Comparison of ENCODE assay signal across 9 mouse cellular contexts in the genomic region with DNA sequence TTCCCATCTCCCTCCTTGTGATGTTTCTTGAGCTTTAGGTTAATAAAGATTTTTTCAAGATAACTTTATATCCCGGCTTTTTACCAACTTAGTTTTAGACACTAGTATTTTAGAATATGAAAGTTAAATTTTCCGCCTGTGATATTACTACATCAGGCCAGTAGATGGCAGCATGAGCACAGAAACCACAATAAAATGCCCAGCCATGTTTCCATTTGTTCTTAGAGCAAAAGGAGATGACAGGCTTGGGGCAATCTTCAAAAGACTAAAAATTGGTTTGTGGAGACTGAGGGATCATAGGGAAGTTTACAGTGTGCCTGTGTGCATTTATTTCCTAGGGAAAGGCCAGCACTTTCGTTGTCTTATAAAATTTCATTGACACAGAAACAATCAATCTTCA. TPM values are rescaled to one million over a fixed set of nuclear protein-coding genes. Genes with fewer than 3 reads are reported as not detected.
DNase-seq lines count a peak whose midpoint lies in the region; TF ChIP-seq lines count a peak whose summit lies in the region.
"Had no signal": no experiment of that assay in that cellular context is flagged by ENCODE, and none has a peak within 500 bp of the region (broad histone marks: within the 10 kb centered on the region; RNA-seq: fewer than 3 reads in every experiment).

No protein-coding gene starts in this region.

- H3K27me3 ChIP-seq in MEL (ENCODE audit: control insufficient read depth in 1 of 2, insufficient read depth in 2 of 2, low read length in 2 of 2) = no peaks in the 10 kb centered on the region
- H3K27me3 ChIP-seq: embryonic facial prominence, embryonic 13.5 days had no signal

- DNase-seq in kidney, postnatal 36 days = peak; percentile 3 to 31
- no peak for DNase-seq in kidney, adult 8-10 months
- peak; percentile 67 for DNase-seq in MEL (ENCODE audit: low read depth, low spot score)
- peak; percentile 27 for DNase-seq in adrenal gland, postnatal 14 days
- DNase-seq in layer of hippocampus, adult 2 months (ENCODE audit: low spot score in 2 of 2) = peak in 1 of 2 experiments; percentile 32
- DNase-seq in retina, embryonic 14.5 days (ENCODE audit: low spot score) = peak; percentile 76
- no peak for DNase-seq in thymus, adult 18-20 months

- no peaks in the 10 kb centered on the region for H3K36me3 ChIP-seq in MEL (ENCODE audit: control insufficient read depth in 1 of 2, insufficient read depth in 2 of 2, low read length in 2 of 2)
- H3K36me3 ChIP-seq: embryonic facial prominence, embryonic 13.5 days had no signal

- TF ChIP-seq CTCF in MEL (IDR thresholded peaks at IDR 0.05 in 2 of 3, conservative IDR thresholded peaks at IDR 0.05 in 1 of 3; ENCODE audit: control insufficient read depth in 1 of 3, insufficient read depth in 1 of 3, low read depth in 2 of 3, low read length in 3 of 3, poor library complexity in 1 of 3, severe bottlenecking in 1 of 3) = peak; percentile 35 to 82 (median 61)
- TF ChIP-seq CTCF in layer of hippocampus, adult 2 months (conservative IDR thresholded peaks at IDR 0.05) = peak; percentile 90

- H3K4me1 ChIP-seq in MEL (ENCODE audit: control insufficient read depth in 1 of 2, insufficient read depth in 2 of 2, low read length in 2 of 2) = no peaks in the 10 kb centered on the region
- H3K4me1 ChIP-seq: embryonic facial prominence, embryonic 13.5 days had no signal

- TF ChIP-seq POLR2A in MEL (IDR thresholded peaks at IDR 0.05; ENCODE audit: control insufficient read depth in 1 of 2, insufficient read depth in 1 of 2, low read depth in 1 of 2, low read length in 2 of 2, poor library complexity in 1 of 2) = no peak

- peak overlapping the region in 1 of 2 experiments; percentile 45; a peak in 2 of 4 replicates for H3K4me3 ChIP-seq in MEL (ENCODE audit: control insufficient read depth in 1 of 2, insufficient read depth in 1 of 2, low read depth in 2 of 2, low read length in 2 of 2)
- H3K4me3 ChIP-seq in layer of hippocampus, adult 2 months = no peak overlapping the region
- H3K4me3 ChIP-seq: embryonic facial prominence, embryonic 13.5 days had no signal

- TF ChIP-seq RAD21 in MEL (IDR thresholded peaks at IDR 0.05; ENCODE audit: low read depth, low read length) = peak; percentile 96

- no peaks in the 10 kb centered on the region for H3K9me3 ChIP-seq in MEL (replicated peaks; ENCODE audit: insufficient read depth, low read length)
- H3K9me3 ChIP-seq: embryonic facial prominence, embryonic 13.5 days had no signal

- H3K79me2 ChIP-seq in MEL (ENCODE audit: control insufficient read depth, insufficient read depth, low read length, poor library complexity) = no peaks in the 10 kb centered on the region

- H3K9ac ChIP-seq in MEL (ENCODE audit: control insufficient read depth, low read depth, low read length, poor library complexity, severe bottlenecking) = no peak overlapping the region; the same call in 1 of the 2 replicates
- H3K9ac ChIP-seq: embryonic facial prominence, embryonic 13.5 days had no signal

- H3K27ac ChIP-seq in MEL (ENCODE audit: control insufficient read depth, low read depth, low read length) = no peak overlapping the region
- no peak overlapping the region for H3K27ac ChIP-seq in layer of hippocampus, adult 2 months
- H3K27ac ChIP-seq: embryonic facial prominence, embryonic 13.5 days had no signal

- no peak for TF ChIP-seq EP300 in MEL (IDR thresholded peaks at IDR 0.05; ENCODE audit: low read depth in 1 of 2, low read length in 2 of 2)

TF ChIP-seq in MEL, 35 proteins besides CTCF, POLR2A, EP300 and RAD21:
- TF ChIP-seq TCF12 (IDR thresholded peaks at IDR 0.05; ENCODE audit: low read depth, low read length) = no peak
- peak; percentile 87 for TF ChIP-seq ZC3H11A (IDR thresholded peaks at IDR 0.05; ENCODE audit: low read depth, low read length)
- TF ChIP-seq SMC3 (IDR thresholded peaks at IDR 0.05; ENCODE audit: low read depth, low read length) = peak; percentile 83
TF ChIP-seq in MEL: peak in this region for 2.

RNA-seq across cellular contexts. Expression of gene Olfr1009, which starts 10.6 kb away (rescaled TPM):
- not detected in 2 replicates for total RNA-seq in MEL (2012; rRNA removed)
- polyA plus RNA-seq in MEL (2012; ENCODE audit: insufficient read depth in 1 of 2, insufficient read length in 2 of 2, low read depth in 1 of 2, low replicate concordance in 2 of 2, missing spikeins in 1 of 2) = not detected
- total RNA-seq in adrenal gland, postnatal 14 days (2021) = 0.22 TPM in 1 of 2 replicates, not detected in the other
- total RNA-seq in layer of hippocampus, adult 2 months (2021) = not detected
- total RNA-seq: layer of hippocampus, postnatal 25 days had no signal
- polyA plus RNA-seq: embryonic facial prominence, embryonic 13.5 days had no signal

RNA-seq across cellular contexts. Expression of gene Olfr1008, which starts 36.6 kb away (rescaled TPM):
- not detected in 2 replicates for total RNA-seq in MEL (2012; rRNA removed)
- polyA plus RNA-seq in MEL (2012; ENCODE audit: insufficient read depth in 1 of 2, insufficient read length in 2 of 2, low read depth in 1 of 2, low replicate concordance in 2 of 2, missing spikeins in 1 of 2) = not detected
- total RNA-seq in adrenal gland, postnatal 14 days (2021) = not detected in 2 replicates
- total RNA-seq in layer of hippocampus, adult 2 months (2021) = not detected
- total RNA-seq: layer of hippocampus, postnatal 25 days had no signal
- polyA plus RNA-seq: embryonic facial prominence, embryonic 13.5 days had no signal

RNA-seq across cellular contexts. Expression of gene Olfr1012, which starts 36.8 kb away (rescaled TPM):
- total RNA-seq in MEL (2012; rRNA removed) = not detected in 2 replicates
- polyA plus RNA-seq in MEL (2012; ENCODE audit: insufficient read depth in 1 of 2, insufficient read length in 2 of 2, low read depth in 1 of 2, low replicate concordance in 2 of 2, missing spikeins in 1 of 2) = not detected
- total RNA-seq in adrenal gland, postnatal 14 days (2021) = not detected in 2 replicates
- total RNA-seq in layer of hippocampus, adult 2 months (2021) = not detected
- total RNA-seq: layer of hippocampus, postnatal 25 days had no signal
- polyA plus RNA-seq: embryonic facial prominence, embryonic 13.5 days had no signal

RNA-seq across cellular contexts. Expression of gene Olfr1013, which starts 41.1 kb away (rescaled TPM):
- not detected in 2 replicates for total RNA-seq in MEL (2012; rRNA removed)
- not detected for polyA plus RNA-seq in MEL (2012; ENCODE audit: insufficient read depth in 1 of 2, insufficient read length in 2 of 2, low read depth in 1 of 2, low replicate concordance in 2 of 2, missing spikeins in 1 of 2)
- 0.11 TPM in 1 of 2 replicates, not detected in the other for total RNA-seq in adrenal gland, postnatal 14 days (2021)
- total RNA-seq in layer of hippocampus, adult 2 months (2021) = not detected
- total RNA-seq: layer of hippocampus, postnatal 25 days had no signal
- polyA plus RNA-seq: embryonic facial prominence, embryonic 13.5 days had no signal

RNA-seq across cellular contexts. Expression of gene Olfr1014, which starts 46.7 kb away (rescaled TPM):
- not detected in 2 replicates for total RNA-seq in MEL (2012; rRNA removed)
- not detected for polyA plus RNA-seq in MEL (2012; ENCODE audit: insufficient read depth in 1 of 2, insufficient read length in 2 of 2, low read depth in 1 of 2, low replicate concordance in 2 of 2, missing spikeins in 1 of 2)
- total RNA-seq in adrenal gland, postnatal 14 days (2021) = not detected in 2 replicates
- total RNA-seq in layer of hippocampus, adult 2 months (2021) = not detected
- total RNA-seq: layer of hippocampus, postnatal 25 days had no signal
- polyA plus RNA-seq: embryonic facial prominence, embryonic 13.5 days had no signal

Comparison
In these comparisons a context has a peak if more than half of its experiments do, and no peak if none do; other contexts are left out.
1. DNase-seq: peak in kidney, postnatal 36 days (2 of 2), MEL (single experiment), adrenal gland, postnatal 14 days (single experiment) and retina, embryonic 14.5 days (single experiment); none in kidney, adult 8-10 months (0 of 2) and thymus, adult 18-20 months (0 of 2).